Mouse (Mus musculus): ENCODE data around the gene Hormad2.

Hormad2 gene

DNA sequence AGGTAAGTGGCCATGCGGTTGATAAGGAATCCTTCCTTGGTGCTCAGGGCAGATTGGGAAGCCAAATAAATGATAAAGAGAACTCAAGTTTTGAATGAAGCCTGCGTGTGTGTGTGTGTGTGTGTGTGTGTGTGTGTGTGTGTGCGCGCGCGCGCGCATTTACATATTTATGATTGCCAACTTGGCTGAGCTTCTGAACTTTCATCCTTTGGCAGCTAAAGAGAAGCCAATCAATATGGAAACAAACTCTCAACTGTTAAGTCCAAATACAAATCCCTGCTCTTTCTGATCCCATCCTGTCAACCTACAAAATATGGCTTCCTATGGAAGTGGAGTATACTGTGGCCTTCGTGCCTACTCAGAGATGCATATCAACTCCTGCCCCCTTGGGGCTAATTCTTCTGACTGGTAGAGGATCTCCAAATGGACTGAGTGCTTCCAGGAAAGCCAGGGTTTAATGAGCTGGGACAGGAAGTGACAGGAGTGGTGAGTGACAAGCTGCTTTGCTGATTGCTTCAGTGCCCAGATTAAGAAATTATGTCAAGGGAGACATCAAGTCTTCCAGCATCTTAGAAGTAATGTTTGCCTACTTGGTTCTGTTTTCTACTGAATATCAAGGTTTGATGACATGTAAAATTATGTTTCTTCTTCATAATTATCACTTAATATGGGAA, 5.4 kb upstream of the Hormad2 start:
- in situ Hi-C loops (cut with MboI, MseI): no loop called here

DNA sequence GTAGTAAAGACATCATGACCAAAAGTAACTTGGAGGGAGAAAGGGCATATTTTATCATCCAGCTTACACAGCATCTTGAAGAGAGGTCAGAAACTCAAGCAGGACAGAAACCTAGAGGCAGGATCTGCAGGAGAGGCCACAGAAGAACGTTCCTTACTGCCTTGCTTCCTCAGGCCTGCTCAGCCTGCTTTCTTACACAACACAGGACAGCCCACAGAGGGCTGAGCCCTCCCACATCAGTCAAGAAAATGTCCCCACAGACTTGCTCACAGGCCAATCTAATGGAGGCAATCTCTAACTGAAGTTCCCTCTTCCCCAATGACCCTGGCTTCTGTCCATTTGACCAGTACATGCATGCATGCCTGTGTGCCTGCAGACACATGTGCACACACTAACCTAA, 1.4 kb upstream of the Hormad2 start:
- in situ Hi-C loops (cut with MboI, MseI): no loop called here

DNA sequence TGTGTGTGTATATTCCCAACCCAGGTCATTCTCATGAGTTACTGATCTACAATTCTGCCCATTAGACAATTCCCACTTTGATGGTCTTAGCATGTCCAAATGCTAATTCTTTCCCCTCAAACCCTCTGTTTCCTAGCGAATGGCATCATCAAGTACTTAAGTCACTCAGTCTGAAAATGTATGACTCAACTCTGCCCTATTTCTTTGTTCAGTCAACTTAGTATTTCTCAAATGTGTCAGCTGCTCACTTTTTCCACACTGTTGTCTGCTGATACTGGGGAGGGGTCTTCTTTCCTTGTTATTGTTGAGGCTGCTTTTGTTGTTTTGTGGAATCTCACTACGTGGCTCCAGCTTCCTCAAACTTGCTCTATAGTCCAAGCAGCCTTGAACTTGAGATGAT, 2.7 kb downstream of the Hormad2 start:
- in situ Hi-C loops (cut with MboI, MseI): no loop called here

DNA sequence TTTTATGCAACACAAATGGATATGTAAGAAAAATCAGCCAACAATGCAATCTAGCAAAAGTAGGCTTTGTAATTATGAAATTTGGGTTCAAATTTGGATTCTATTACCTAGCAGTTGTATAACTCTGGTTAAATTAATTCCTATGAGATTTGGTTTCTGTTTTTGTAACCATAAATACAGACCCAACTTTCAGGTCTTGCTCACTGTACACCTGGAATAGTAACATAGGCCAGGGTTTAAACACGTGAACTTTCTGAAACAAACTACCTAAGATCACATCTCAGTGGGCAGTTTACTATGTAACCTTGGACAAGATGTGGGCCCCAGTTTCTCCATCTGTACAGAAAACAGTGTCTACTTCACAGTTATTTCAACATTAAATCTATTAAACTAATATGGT, 3.6 kb downstream of the Hormad2 start:
- in situ Hi-C loops (cut with MboI, MseI): no loop called here

DNA sequence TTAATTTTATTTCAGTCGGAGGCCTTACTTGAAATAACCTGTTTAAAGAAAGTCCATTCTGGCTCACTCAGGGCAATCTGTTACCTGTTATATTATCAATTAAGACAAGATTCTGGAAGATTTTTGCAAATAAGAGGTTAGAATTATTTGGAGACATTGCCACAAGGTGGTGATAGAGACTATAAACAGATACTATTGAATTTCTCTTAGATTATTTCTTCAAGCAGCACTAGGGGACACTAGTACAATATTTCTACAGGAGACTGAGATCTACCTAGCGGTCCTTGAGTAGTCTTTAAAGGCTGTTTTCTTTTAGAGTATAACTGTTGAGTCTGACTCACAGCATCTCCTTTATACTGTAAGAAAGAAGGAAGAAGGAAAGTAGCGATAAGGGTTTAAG, 4.3 kb downstream of the Hormad2 start:
- in situ Hi-C loops (cut with MboI, MseI): no loop called here

DNA sequence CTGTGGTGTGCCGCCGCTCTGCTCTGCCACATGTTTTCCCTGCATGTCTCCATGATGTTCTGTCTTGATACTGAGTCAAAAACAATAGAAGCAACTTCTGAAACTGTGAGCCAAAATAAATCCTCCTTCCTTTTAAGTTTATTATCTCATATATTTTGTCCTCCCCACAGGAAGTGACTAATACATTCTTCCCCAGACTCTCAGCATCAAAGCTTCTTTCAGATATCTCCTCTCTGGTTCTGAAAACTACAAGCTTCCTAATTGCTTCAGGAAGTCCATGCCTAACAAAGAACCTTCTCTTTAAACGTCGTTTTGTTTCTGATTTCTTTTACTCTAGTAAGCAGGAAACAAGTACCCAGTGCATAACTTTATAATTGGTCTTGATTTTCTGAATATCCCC, 6.4 kb downstream of the Hormad2 start:
- in situ Hi-C loops (cut with MboI, MseI): no loop called here

DNA sequence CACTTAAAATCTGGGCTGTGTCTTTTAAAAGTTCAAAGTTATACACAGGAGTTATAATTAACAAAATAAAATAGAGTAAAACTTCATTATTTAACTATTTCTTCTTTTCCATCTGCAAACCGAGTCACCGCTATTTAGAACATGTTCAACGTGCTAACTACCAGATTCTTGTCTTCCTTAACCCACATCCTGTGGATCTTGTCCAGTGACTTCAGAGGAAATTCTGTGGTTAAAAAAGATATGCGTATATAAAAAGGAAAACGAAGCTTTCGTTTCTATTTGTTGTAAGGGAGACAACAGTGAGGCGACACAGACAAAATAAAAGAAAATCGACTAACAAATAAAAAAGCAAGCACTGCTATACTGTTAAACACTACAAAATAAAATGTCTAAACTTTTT, 17.1 kb downstream of the Hormad2 start:
- in situ Hi-C loops (cut with MboI, MseI): loop anchor here (5.0 kb wide), 1 partner anchor 167 kb away; the partner anchor contains the start of gene Lif

DNA sequence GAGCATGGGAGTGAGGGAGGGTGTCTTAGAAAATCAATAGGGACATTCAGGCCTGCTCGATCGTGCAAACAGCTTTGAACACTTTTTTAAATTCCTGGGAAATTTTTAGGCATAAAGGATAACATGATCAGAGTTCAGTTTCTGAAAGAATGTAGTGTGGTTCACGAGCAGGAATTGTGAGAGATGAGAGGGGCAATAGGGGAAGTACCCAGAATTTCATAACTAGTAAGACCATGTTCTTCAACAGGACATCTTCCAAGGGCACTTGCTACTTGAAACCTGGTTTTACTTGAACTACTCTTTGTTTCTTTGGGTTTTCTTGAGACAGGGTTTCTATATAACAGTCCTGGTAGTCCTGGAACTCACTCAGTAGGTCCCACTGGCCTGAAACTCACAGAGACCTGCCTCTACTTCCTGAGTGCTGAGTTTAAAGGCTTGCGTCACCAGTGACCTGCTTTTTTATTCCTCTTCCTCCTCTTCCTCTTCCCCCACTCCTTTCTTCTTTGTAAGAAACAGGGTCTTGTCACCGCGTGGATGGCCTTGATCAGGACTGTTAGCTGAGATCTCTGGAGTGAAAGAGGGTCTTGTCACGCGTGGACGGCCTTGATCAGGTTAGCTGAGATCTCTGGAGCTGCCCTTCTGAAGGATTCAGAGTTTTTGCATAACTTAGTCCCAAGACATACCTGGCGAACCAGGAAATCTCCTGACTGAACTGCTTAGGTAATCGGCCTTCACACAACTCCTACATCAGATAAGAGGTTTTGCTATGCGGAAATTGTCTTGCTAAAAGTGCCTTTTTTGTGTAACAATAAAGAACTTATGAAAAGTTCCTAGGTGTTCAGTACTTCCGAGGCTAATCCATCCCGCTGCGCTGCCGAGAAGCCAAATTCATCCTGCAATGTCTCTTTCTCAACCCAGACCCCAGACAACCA, 18.1 kb downstream of the Hormad2 start:
- in situ Hi-C loops (cut with MboI, MseI): loop anchor here (5.0 kb wide), 1 partner anchor 165 kb away; the partner anchor contains the start of gene Lif

DNA sequence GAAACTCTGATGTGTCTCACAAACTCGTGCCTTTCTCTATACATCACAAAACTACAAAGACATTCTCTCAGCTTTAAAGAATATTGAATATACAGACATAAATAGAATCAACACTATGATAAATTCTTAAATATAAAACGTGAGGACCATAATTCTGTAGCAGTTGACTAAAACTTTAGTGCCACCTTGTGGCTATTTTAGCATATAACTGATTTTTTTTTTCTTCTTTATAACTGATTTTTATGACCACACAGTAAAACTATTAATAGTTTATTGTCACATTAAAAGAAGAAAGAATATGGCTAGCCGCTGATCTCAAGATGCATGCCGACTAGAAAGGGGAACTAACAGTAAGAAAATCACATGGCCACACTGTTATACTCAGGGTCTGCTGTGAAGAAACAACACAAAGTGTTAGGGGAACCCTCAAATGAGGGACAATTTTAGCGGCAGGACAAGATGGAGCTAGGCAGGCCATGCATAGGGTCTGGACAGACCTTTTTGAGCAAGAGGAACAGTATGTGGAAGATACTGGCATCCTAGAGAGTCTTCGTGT, 18.9 kb downstream of the Hormad2 start:
- in situ Hi-C loops (cut with MboI, MseI): loop anchor here (5.0 kb wide), 1 partner anchor 165 kb away; the partner anchor contains the start of gene Lif

DNA sequence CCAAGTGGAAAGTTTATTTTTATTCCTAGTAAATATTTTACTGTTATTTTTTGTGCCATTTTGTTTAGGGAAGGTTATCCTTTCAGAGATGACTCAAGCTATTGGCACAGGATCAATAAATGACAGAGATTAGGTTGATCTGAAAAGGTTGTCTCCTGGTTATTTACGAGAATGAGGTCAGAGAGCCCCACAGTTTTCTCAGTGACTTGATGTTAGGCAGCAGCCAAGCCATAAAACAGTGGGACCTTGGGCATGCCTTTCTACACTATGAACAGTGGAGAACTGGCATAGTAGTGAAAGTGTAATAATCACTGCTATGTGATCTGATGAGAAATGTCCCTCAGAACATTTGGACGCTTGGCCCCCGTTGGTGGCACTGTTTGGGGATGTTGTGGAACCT, 22.9 kb downstream of the Hormad2 start:
- in situ Hi-C loops (cut with MboI, MseI): loop anchor here (5.0 kb wide), 1 partner anchor 91 kb away; no protein-coding TSS in a partner anchor

DNA sequence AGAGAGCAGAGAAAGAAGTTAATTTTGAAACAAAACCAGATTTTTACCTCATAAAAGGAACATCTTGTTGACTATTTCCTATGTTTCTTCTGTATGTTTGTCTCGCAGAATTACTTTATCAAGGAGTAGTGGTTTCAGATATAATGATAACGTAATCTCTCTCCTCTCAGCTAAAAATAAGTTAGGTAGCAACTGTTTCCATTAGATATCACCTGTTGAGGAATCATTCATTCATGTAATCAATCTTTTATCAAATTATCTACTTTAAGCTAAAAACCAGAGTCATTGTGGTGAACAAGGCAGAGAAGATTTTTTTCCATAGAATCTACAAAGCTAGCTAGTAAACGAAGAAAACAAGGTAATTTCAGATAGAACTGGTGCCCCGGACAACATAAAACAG, 28.6 kb downstream of the Hormad2 start:
- in situ Hi-C loops (cut with MboI, MseI): no loop called here

DNA sequence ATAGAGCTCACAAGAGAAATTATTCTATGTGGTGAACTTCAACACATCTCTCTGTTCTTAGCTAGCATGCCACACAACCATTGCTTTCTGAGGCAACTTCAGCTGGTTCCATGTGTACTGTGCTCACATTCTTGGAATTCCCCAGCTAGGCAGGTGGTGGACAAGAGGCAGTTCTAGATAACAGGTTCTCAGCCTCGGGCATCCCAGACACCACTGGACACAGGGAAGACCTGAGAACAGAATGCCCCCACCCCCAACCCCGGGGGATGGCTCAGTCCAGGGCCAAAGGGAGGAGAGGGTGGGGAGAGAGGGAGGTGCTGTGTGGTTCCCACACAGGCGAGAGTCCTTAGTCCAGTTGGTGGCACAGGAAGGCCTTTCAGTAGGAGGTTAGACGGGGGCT, 36.6 kb downstream of the Hormad2 start:
- in situ Hi-C loops (cut with MboI, MseI): no loop called here

DNA sequence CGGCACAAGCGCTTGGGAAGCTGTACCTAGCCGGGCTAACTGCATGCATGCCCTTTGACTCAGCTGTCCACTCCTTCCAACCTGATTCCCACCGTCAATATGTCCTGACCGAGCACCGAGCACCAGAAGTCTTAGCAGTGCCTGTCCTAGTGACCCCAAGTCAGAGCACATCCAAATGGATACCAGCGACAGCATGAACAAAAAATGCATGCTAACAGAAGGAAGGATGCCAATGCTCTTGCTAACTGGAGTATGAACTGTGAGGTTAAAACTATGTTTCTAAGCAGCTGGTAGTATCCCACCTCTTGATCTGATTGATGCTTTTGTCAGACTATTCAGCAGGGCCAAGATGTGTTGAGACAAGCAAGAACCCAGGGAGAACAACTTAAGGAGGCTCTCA, 37.5 kb downstream of the Hormad2 start:
- in situ Hi-C loops (cut with MboI, MseI): no loop called here

DNA sequence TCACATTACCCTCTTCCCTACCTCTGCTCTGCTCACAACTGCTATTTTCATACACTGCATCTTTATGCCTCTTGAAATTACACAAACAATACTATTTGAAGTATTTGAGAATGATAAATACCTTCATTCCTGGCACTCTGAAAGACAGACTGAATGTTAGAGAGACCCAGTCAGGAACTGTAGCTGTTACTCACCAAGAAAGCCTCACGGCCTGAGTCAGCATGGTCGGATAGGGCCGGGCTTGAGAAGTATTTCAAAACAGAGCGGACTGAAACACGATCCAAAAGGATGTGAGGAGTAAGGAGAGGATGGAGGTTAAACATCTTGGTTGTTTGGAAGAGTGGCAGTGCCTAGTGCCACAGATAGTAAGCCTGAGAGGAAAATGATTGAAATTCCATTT, 39.7 kb downstream of the Hormad2 start:
- in situ Hi-C loops (cut with MboI, MseI): no loop called here

DNA sequence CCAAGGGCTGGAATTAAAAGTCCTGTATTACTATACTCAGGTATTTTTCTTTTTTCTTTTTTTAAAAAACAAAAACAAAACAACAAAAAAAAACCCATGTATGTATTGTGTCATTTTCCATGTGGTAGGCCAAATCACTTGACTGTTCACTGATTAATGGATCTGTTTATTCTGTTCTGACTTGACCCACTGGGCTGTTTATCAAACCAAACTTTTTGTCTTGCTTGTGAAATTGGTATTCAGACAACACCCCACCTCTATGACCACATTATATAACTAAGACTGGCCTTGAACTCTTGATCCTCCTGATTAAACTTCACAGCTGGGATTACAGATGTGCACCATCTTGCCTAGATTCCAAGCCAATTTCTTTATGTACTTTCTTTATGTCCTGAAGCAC, 46.7 kb downstream of the Hormad2 start:
- in situ Hi-C loops (cut with MboI, MseI): no loop called here

DNA sequence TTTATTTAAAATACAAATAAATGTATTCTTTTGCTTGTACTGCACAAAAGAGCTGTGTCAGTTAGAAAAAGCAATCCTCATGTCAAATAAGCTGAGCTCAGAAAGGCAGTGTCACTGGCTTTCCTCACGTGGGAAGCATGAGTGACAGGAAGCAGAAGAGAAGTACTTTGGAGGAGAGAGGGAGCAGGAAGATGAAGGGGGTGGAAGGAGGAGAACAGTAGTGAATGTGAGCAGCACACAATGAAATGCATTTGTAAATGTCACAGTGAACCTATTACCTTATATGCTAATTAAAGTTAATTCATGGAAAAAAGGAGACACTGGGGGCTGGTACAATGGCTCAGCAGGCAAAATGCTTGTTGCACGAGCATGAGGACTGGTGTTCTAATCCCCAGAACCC, 52.9 kb downstream of the Hormad2 start:
- in situ Hi-C loops (cut with MboI, MseI): no loop called here

DNA sequence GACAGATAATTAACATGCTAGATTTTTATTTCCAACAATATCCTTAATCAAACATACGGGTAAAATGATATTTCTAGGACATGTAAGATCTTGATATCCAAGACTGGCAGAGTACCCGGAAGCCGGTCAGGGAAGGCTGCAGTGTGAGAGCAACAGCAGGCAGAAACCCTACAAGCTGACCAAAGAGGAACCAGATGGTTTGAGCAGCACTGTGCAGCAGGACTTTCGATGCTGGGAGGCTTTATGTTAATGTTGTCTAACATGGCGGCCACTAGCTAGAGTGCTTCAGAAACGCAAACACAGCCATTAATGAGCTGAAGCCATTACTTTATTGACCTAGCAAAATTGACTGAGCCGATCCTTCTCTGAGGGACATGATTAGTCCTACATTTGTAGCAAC, 58.6 kb downstream of the Hormad2 start:
- in situ Hi-C loops (cut with MboI, MseI): no loop called here

DNA sequence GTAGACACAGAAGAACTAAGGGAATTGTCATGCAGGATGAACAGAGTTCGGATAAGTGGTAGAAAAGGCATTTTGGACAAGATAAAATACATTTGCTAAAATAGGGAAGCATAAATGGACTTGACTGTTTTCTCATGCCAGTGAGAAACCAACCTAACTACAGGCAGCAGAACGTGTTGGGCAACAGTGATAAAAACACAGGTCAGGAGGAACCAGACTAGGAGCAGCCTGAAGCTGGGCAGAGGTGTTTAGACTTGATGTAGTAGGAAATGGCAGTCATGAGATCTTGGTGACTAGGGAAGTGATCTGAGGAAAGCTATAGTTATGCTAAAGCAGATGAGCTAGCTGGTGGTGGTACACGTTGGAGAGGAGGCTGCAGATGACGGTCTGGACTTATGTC, 61.0 kb downstream of the Hormad2 start:
- in situ Hi-C loops (cut with MboI, MseI): no loop called here

DNA sequence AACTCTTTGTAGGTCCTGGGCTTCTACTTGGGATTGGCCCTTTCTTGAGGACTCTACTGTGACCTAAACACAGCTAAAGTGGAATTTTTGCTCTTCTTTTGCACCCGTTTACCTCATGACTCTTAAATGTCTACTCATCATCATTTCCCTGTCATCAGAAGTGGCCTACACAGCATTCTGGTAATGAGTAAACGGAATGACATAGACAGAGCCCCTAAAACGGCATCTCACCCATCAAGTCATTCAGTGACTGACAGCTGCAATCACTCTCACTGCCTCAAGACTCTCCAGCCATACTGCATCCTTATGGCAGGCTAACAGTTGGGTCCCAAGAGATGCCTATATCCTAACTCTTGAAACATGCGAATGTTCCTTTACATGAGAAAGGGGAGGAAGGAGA, 74.5 kb downstream of the Hormad2 start:
- in situ Hi-C loops (cut with MboI, MseI): no loop called here

DNA sequence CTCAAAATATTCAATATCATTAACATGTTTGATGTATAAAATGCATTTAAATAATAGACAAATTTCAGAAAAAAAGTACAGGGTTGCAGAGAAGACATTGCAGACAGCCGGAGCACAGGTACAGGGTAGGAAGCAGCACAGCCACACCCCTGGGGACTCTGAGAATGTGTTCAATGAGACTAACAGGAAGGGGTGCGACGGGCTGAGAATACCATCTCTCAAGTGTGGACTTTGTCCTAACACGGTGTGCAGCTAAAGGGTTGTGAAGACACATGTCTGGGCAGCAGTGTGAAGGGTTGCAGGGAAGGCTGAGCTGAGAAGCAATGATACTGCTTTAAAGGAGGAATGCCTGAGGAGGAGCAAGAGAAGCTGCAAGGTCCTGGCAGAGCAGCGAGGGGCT, 85.5 kb downstream of the Hormad2 start:
- in situ Hi-C loops (cut with MboI, MseI): no loop called here

DNA sequence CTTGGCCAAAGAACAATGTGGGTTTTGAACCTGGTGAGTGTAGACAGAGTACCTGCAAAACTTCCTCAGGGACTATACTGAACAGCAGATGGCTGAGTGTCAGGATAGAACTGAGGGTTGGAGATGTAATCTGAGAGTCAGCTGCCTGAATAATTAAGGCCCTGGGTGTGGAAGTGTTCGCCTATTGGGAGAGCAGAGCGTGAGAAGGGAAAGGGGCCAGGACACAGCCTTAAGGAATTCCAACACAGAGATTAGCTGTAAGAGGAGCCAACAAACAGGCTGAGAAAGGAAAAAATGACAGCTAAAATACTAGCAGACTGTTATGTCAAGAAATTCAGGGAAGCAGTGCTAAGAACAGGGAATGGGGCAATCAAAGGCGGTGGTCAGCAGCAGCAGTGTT, 88.3 kb downstream of the Hormad2 start:
- in situ Hi-C loops (cut with MboI, MseI): no loop called here

DNA sequence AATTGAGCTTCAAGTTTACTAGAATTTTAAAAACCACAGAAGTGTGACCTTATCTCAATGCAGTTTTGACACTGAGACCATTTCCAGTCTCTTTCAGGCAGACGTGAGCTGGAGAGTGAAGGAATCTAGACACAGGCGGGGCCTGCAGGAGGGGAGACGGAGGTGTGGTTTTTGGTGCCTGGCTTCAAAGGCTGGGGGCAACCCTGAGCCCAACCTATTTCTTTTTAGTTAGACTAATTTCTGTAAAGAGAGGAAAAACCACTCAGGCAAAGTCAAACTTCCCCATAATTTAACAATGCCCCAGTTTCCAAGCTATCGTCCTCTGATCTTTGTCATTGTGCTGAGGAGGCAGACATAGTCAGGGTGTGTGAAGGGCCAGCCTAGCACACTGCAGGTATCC, 97.0 kb downstream of the Hormad2 start:
- in situ Hi-C loops (cut with MboI, MseI): no loop called here

DNA sequence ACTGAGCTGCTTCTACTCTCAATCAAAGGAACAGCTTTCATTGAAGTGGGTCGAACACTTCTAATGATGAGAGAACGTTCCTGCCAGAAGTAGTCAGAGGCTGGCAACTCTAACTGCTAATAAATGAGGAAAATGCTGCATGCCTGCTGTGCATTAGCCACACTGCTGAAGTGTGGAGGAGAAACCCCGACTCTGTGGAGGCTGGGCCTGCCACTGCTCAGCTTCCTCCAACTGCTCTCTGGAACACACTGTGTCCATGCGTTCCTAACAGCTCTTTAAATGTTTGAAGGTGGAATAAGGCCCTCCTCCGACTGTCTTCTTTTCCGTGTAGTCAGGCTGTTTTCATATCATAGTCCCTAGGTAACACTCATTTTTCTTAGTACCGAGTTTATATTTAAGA, 98.9 kb downstream of the Hormad2 start:
- in situ Hi-C loops (cut with MboI, MseI): no loop called here
